Mouse (Mus musculus) stomach, postnatal 0 days (tissue): ENCODE measurements around the gene Trim66. TPM values are rescaled to one million over a fixed set of nuclear protein-coding genes. Genes with fewer than 3 reads are reported as not detected.

Experiments used
- ATAC-seq: fragments of 200-750 bp; cut with Nextera tagmentation; 2 replicates; pipeline ENCODE4 v1.8.0; 2017; ENCODE audit not compliant: low FRiP score, low TSS enrichment
- DNase-seq: peaks from one replicate; pipeline ENCODE4 v3.0.0-alpha.2; 2016; ENCODE audit warnings: low spot score
- H3K27ac ChIP-seq: fragments of 300-500 bp; sonication (generic); replicated peaks from 2 replicates; pipeline ENCODE4 v1.5.1; 2014; ENCODE audit warnings: mild to moderate bottlenecking, control low read depth
- H3K27me3 ChIP-seq: fragments of 300-500 bp; sonication (generic); 2 replicates; pipeline ENCODE4 v1.6.1; 2014; ENCODE audit warnings: low read length; ENCODE audit not compliant: control insufficient read depth, insufficient read depth
- H3K36me3 ChIP-seq: fragments of 300-500 bp; sonication (generic); 2 replicates; pipeline ENCODE4 v1.6.1; 2014; ENCODE audit warnings: low read length, mixed read lengths; ENCODE audit not compliant: control insufficient read depth, insufficient read depth
- H3K4me1 ChIP-seq: fragments of 300-500 bp; sonication (generic); replicated peaks from 2 replicates; pipeline ENCODE4 v1.6.1; 2014; ENCODE audit warnings: antibody characterized with exemption; ENCODE audit not compliant: control insufficient read depth, insufficient read depth
- H3K4me2 ChIP-seq: fragments of 300-500 bp; sonication (generic); replicated peaks from 2 replicates; pipeline ENCODE4 v1.6.1; 2014; ENCODE audit warnings: low read depth, mild to moderate bottlenecking, control low read depth, moderate library complexity
- H3K4me3 ChIP-seq: fragments of 300-500 bp; sonication (generic); 2 replicates; pipeline ENCODE4 v1.5.1; 2014; ENCODE audit warnings: low read depth, low read length, control low read depth
- H3K9ac ChIP-seq: fragments of 300-500 bp; sonication (generic); 2 replicates; pipeline ENCODE4 v1.6.1; 2014; ENCODE audit warnings: mild to moderate bottlenecking, low read length, control low read depth, mixed read lengths
- H3K9me3 ChIP-seq: fragments of 300-500 bp; sonication (generic); 2 replicates; pipeline ENCODE4 v1.6.1; 2016; ENCODE audit warnings: low read length; ENCODE audit not compliant: control insufficient read depth
- CTCF ChIP-seq: IDR thresholded peaks from 2 replicates; pipeline ENCODE4 v1.5.1; 2016; ENCODE audit warnings: antibody characterized with exemption, low read depth, mild to moderate bottlenecking, moderate library complexity
- EP300 ChIP-seq: optimal IDR thresholded peaks from 2 replicates; pipeline ENCODE3; 2016; ENCODE audit warnings: antibody characterized with exemption
- WGBS: fragments of 180-500 bp; shearing (Covaris S2); extraction: QIAGEN DNeasy Blood & Tissue Kit; methylation state at CpG from one replicate; pipeline ENCODE4 v1.1.7; 2014; 5-methylcytosine and 5-hydroxymethylcytosine counted together
- polyA plus RNA-seq: library from polyadenylated mRNA; unstranded; fragments of >200 nt; fragmentation: Nextera tagmentation; extraction: Ambion mirVana; gene quantifications from 2 replicates; pipeline ENCODE4 v1.2.1, GENCODE M21; 2015

Trim66 gene
- polyA plus RNA-seq, 1 experiment from 2014 or later: 0.02 TPM

DNA sequence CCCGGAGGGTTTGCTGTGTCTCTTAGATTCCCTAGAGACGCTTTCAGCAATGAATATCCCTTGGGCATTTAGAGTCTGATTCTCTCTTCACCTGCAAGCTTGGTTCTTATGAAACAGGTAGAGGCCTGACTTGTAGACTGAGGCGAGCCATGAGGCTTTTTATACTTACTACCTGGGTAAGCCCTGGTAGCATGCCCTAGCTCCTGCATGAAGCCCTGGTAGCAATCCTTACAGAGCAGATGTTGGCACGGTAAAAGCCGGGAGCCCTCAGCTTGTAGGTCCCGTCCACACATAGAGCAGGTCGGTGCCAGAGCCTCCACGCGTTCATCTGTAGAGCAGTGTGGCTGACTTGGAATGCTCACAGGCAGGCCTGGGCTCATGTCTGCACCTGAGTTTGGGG, 362 bp downstream of the Trim66 start:
- Histone ChIP-seq H3K27ac (no peak overlapping the region), H3K9ac (no peak overlapping the region), H3K4me2 (no peak overlapping the region), H3K27me3 (no peaks in the 10 kb centered on the region), H3K4me1 (no peaks in the 10 kb centered on the region), H3K36me3 (no peaks in the 10 kb centered on the region), H3K9me3 (no peaks in the 10 kb centered on the region), H3K4me3 (no peak overlapping the region)
- TF ChIP-seq EP300: no peak
- TF ChIP-seq CTCF: no peak
- WGBS: 49% methylated on average over 9 of the region's 9 CpGs
- ATAC-seq: no peak
- no peak for DNase-seq

DNA sequence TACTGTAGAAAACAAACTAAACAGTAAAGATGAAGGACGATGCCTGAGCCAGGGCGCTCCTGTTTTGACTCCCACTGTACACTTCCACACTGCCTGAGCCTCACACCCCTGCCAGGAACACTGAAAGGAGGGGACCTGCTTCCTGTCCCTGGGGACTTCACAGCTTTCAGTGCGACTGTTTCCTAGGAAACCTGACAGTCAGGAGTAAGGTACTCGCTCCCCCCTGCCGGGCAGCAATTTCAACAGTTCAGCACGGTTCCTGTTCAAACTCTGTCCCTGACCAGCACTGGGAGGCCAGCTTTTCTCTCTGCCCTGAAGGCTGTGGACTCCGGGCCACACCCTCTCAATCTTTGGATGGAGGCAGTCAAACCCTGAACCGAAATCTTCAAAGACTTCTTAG, 815 bp downstream of the Trim66 start:
- no peak overlapping the region for H3K4me3 ChIP-seq
- H3K36me3 ChIP-seq: no peaks in the 10 kb centered on the region
- 11% methylated on average over 8 of the region's 8 CpGs for WGBS
- H3K27me3 ChIP-seq: no peaks in the 10 kb centered on the region
- no peak overlapping the region for H3K27ac ChIP-seq
- ATAC-seq: no peak
- no peak for DNase-seq
- no peak overlapping the region for H3K9ac ChIP-seq
- H3K4me2 ChIP-seq: no peak overlapping the region
- H3K9me3 ChIP-seq: no peaks in the 10 kb centered on the region
- H3K4me1 ChIP-seq: no peaks in the 10 kb centered on the region
- TF ChIP-seq CTCF: no peak
- no peak for TF ChIP-seq EP300

DNA sequence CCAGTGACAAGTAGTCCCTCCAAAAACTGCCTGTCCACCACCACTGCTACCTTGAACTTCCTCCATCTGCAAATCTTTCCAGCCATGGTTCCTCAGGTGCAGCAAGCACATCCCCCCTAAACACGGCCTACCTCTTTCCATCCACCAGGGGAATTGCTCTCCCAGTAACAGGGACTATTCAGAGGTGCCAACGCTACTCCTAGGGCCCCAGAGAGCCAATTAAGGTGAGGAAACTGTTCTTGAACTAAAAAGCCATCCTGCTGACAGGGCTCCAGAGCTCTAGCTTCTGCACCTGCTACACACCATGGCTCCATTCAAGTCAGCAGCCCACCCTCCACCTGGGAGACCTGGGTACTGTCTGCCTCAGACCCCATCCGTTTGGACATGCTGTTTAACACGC, 10.4 kb downstream of the Trim66 start:
- H3K4me1 ChIP-seq: no peaks in the 10 kb centered on the region
- no peak overlapping the region for H3K27ac ChIP-seq
- H3K9me3 ChIP-seq: no peaks in the 10 kb centered on the region
- DNase-seq (no peak), ATAC-seq (no peak)
- H3K4me3 ChIP-seq: no peak overlapping the region
- no peaks in the 10 kb centered on the region for H3K36me3 ChIP-seq
- H3K27me3 ChIP-seq: no peaks in the 10 kb centered on the region
- WGBS: 56% methylated on average over 4 of the region's 4 CpGs
- H3K4me2 ChIP-seq: no peak overlapping the region
- no peak for TF ChIP-seq EP300
- no peak for TF ChIP-seq CTCF
- H3K9ac ChIP-seq: no peak overlapping the region

DNA sequence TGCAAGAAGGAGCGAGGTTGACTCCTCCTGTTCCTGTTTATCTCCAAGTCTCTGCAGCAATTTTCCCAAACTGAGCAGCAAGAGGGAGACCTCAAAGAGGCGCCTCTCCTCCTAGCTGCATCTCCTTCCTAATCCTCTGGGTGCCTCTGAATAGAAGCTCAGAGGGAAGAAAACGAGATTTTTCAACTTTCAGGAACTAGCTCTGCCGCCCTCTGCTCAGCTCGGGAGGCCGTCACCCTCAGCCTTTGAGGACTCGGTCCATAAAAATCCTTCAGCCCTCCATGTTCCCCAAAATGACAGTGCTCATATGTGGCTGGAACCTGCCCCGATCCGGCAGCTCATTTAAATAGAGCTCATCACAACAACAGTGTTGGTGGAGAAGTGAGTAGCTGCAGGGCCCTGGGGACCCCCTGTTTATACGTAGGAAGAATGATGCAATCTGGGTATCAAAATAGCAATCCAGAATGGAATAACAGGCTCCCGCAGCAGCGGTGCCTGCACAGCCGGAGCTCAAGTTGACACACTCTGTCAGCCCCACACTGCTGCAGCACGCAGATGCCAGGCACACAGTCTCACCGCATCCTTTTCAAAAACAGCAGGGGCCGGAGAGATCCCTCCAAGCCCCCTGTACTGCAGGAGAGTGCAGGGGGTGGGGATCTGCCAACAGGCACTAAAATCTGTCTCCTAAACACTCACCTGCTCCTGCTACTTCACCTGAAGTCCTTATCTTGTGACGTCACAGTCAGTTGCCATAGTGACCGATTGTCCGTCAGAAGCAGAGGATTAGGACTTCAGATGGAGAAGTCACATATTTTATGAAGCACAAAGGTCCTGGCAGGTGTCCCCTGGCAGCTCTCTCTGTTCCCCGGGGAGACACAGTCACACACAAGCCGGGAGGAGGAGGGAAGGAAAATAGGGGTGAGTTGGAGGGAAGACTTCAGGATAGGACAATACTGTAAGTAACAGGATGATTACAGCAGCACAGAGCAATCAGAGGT, 14.3 kb downstream of the Trim66 start:
- DNase-seq: peak; percentile 26
- H3K9me3 ChIP-seq: no peaks in the 10 kb centered on the region
- no peaks in the 10 kb centered on the region for H3K36me3 ChIP-seq
- peak overlapping the region; percentile 23 for H3K4me2 ChIP-seq
- no peaks in the 10 kb centered on the region for H3K4me1 ChIP-seq
- H3K9ac ChIP-seq: no peak overlapping the region
- H3K27me3 ChIP-seq: no peaks in the 10 kb centered on the region
- H3K27ac ChIP-seq: no peak overlapping the region
- H3K4me3 ChIP-seq: no peak overlapping the region
- 17% methylated on average over 21 of the region's 21 CpGs for WGBS
- no peak for TF ChIP-seq CTCF
- no peak for TF ChIP-seq EP300
- 0 out of 2 replicates have a peak, but pooled peaks have one; percentile 24 for ATAC-seq

DNA sequence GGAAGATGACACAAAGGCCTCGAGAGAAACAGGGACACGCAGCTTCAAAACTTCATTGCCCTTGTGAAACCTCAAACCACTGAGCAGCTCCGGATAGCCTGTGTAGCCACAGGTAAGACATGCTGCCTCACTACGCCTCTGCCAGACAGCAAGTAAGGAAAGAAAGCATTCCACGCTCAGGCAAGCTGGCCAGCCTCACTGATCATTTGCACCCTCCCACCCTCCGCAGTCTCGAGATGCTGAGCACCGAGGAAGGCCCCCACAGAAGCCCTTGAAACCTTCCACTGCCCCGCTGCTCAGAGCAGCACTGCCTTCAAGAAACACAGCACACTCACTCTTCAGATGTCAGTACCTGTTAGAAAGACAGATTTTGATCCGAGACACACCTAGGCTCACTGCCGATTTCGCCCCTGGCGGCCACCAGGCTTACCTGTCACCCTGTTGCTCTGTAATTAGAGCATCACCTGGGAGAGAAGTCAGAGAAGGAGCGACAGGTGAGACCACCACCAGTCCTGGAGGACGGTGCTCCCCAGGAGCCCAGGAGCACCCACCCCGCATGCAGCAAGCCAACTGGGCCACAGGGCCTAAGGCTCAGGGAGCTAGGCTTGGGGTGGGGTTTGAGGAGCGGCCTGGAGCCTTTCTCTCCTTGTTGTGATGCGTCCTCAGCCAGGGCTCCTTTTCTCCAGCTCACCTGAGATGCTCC, 15.2 kb downstream of the Trim66 start:
- TF ChIP-seq EP300 (no peak), CTCF (no peak)
- Histone ChIP-seq H3K9ac (no peak overlapping the region), H3K4me1 (no peaks in the 10 kb centered on the region), H3K36me3 (no peaks in the 10 kb centered on the region), H3K27ac (no peak overlapping the region), H3K4me3 (no peak overlapping the region), H3K27me3 (no peaks in the 10 kb centered on the region), H3K9me3 (no peaks in the 10 kb centered on the region), H3K4me2 (no peak overlapping the region)
- ATAC-seq: no peak
- WGBS: 66% methylated on average over 18 of the region's 18 CpGs
- DNase-seq: no peak

DNA sequence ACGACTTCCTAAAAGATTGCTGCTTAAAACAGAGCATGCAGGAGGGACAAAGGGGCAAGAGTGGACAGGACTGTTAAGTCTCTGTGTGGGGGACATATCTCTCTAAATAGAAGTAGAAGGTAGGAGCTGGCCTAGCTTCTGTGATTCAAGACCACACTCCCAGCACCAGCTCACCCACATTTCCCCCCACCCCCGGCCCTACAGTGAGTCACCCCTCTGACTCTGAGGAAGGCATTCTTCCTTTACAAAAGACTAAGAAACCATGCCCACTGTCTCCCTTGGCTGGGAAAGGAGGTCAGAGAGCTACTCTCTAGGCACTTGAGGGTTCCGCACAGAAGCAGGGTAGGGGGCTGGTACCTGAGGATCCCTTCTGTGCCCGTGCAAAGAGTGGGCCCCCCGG, 23.7 kb downstream of the Trim66 start:
- TF ChIP-seq EP300: no peak
- TF ChIP-seq CTCF: no peak
- ATAC-seq (no peak), DNase-seq (no peak)
- no peaks in the 10 kb centered on the region for H3K9me3 ChIP-seq
- no peaks in the 10 kb centered on the region for H3K4me1 ChIP-seq
- H3K4me3 ChIP-seq: no peak overlapping the region
- H3K27me3 ChIP-seq: no peaks in the 10 kb centered on the region
- 70% methylated on average over 5 of the region's 5 CpGs for WGBS
- H3K4me2 ChIP-seq: no peak overlapping the region
- H3K27ac ChIP-seq: no peak overlapping the region
- H3K9ac ChIP-seq: no peak overlapping the region
- no peaks in the 10 kb centered on the region for H3K36me3 ChIP-seq
